Mouse (Mus musculus) liver, adult 2 months (tissue): ENCODE measurements around the gene Kif3c.

Source experiments
- CTCF ChIP-seq: fragments of 200-500 bp; IDR thresholded peaks from 2 replicates; pipeline ENCODE4 v1.5.1; 2011; ENCODE audit warnings: low read depth, low read length, control low read depth
- POLR2A ChIP-seq: fragments of 200-500 bp; IDR thresholded peaks from 2 replicates; pipeline ENCODE4 v1.6.1; 2011; ENCODE audit warnings: low read length, control low read depth; ENCODE audit not compliant: insufficient read depth; ENCODE audit errors: extremely low read depth

DNA sequence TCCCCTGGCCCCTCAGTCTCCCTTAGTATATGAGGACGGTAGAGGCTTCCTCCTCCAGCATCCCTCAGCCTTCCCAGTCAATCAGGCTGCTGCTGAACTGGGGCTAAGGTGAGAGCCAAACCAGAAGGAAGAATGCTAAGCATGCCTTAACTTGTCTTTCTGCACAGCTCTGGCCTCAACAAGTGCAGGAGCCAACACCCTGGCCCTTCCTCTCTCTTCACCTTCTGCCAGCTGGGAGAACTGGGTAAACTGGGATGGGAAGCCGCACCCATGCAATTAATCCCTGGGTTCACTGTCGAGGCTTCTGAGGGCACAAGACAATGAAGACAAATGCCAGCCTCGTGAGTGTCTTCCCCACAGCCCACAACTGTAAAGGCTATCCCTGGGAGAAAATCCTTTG is 35.3 kb upstream of the Kif3c start:
- TF ChIP-seq POLR2A (no peak), CTCF (no peak)
